Mouse (Mus musculus): ENCODE measurements around the gene Cdh20.

The Cdh20 gene

DNA sequence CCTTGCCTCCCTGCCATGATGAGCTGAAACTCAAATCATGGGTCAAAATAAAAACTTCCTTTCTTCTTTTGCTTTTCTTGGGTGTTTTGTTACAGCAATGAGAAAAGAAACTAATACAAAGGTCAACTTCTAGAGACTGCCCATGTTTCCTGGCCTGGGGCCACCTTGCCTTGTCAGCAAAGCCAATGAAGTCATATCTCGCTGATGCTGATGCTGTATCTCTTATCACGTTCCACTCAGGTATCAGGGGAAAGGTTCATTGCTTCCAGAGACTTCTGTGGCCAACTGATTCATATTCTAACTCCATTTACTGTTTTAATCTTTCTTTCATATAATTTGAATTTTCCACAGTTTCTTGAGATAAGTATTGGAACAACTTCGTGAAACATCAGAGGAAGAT, 273.3 kb downstream of the Cdh20 start:
- DNase-seq (ENCODE audit: low read depth, low spot score) = no peak
